8 mouse cellular contexts compared by ENCODE assay signal in the genomic region with DNA sequence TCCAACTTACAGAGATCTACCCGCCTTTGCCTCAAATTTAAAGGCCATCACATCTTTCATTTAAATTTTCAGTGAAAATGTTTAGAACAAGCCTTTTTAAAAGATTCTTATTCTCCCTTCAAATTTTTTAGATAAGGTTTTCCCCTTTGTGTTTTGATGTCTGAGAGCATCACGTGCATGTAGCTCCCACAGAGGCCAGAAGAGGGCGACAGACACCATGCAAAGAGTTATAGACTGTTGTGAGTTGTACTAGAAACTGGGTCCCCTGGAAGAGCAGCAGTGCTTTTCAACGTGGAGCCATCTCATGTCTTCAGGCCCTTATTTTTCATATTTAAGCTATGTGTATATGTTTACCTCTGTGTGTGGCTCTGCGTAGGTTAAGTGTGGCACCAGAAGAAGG. TPM values are rescaled to one million over a fixed set of nuclear protein-coding genes. Genes with fewer than 3 reads are reported as not detected.
DNase-seq lines count a peak whose midpoint lies in the region; ATAC-seq and TF ChIP-seq lines count a peak whose summit lies in the region.

No protein-coding gene starts in this region.

- H3K27me3 ChIP-seq in lung, embryonic 14.5 days (ENCODE audit: insufficient read depth, low read length): no peaks in the 10 kb centered on the region

- H3K9me3 ChIP-seq in lung, embryonic 14.5 days (ENCODE audit: low read depth, low read length): no peaks in the 10 kb centered on the region

- H3K36me3 ChIP-seq in lung, embryonic 14.5 days (ENCODE audit: insufficient read depth): peaks cover 90% of the 10 kb centered on the region

- no peak overlapping the region for H3K4me3 ChIP-seq in layer of hippocampus, adult 2 months
- H3K4me3 ChIP-seq in lung, embryonic 14.5 days (ENCODE audit: low read depth, low read length): no peak overlapping the region

- H3K4me2 ChIP-seq in lung, embryonic 14.5 days: no peak overlapping the region

- peak; percentile 62 for TF ChIP-seq CTCF in layer of hippocampus, adult 2 months (conservative IDR thresholded peaks at IDR 0.05)
- peak; percentile 45 for TF ChIP-seq CTCF in lung, embryonic 14.5 days (IDR thresholded peaks at IDR 0.05; ENCODE audit: low read depth)

- no peak overlapping the region for H3K27ac ChIP-seq in layer of hippocampus, adult 2 months
- H3K27ac ChIP-seq in lung, embryonic 14.5 days (ENCODE audit: low read depth): no peak overlapping the region

- WGBS in lung, embryonic 14.5 days: 78% methylated on average over 5 of the region's 5 CpGs

- H3K4me1 ChIP-seq in lung, embryonic 14.5 days (ENCODE audit: insufficient read depth): no peaks in the 10 kb centered on the region

- DNase-seq in cerebellum, adult 9-10 months: peak; percentile 62
- no peak for DNase-seq in cerebellum, adult 11-12 months
- no peak for DNase-seq in layer of hippocampus, adult 2 months (ENCODE audit: low spot score in 2 of 2)
- no peak for DNase-seq in layer of hippocampus, adult 9-10 months (ENCODE audit: low spot score)
- DNase-seq in MN1 (ENCODE audit: low spot score): peak; percentile 10
- peak; percentile 50 for DNase-seq in lung, embryonic 14.5 days
- peak; percentile 39 for DNase-seq in thymus, postnatal 14 days
- no peak for DNase-seq in kidney, postnatal 14 days

- no peak overlapping the region for H3K9ac ChIP-seq in lung, embryonic 14.5 days

- no peak for ATAC-seq in lung, embryonic 14.5 days (ENCODE audit: insufficient read depth)

RNA-seq across cellular contexts. Expression of a gene that starts 14.9 kb away (rescaled TPM):
- total RNA-seq in layer of hippocampus, adult 2 months (2021): 100 to 1,000 TPM; 102 to 159 TPM
- 73.0 and 116 TPM in 2 replicates for polyA plus RNA-seq in lung, embryonic 14.5 days (2014; fragmentation: Nextera tagmentation; extraction: Ambion mirVana)

RNA-seq across cellular contexts. Expression of a gene that starts 36.6 kb away (rescaled TPM):
- 10 to 100 TPM; 25.9 to 26.7 TPM for total RNA-seq in layer of hippocampus, adult 2 months (2021)
- polyA plus RNA-seq in lung, embryonic 14.5 days (2014; fragmentation: Nextera tagmentation; extraction: Ambion mirVana): 9.1 and 10.4 TPM in 2 replicates

Comparison
In these comparisons a context has a peak if more than half of its experiments do, and no peak if none do; other contexts are left out.
1. DNase-seq: peak in cerebellum, adult 9-10 months (single experiment), MN1 (single experiment), lung, embryonic 14.5 days (single experiment) and thymus, postnatal 14 days (single experiment); none in cerebellum, adult 11-12 months (single experiment), layer of hippocampus, adult 2 months (0 of 2), layer of hippocampus, adult 9-10 months (single experiment) and kidney, postnatal 14 days (single experiment).